In the genomic region with DNA sequence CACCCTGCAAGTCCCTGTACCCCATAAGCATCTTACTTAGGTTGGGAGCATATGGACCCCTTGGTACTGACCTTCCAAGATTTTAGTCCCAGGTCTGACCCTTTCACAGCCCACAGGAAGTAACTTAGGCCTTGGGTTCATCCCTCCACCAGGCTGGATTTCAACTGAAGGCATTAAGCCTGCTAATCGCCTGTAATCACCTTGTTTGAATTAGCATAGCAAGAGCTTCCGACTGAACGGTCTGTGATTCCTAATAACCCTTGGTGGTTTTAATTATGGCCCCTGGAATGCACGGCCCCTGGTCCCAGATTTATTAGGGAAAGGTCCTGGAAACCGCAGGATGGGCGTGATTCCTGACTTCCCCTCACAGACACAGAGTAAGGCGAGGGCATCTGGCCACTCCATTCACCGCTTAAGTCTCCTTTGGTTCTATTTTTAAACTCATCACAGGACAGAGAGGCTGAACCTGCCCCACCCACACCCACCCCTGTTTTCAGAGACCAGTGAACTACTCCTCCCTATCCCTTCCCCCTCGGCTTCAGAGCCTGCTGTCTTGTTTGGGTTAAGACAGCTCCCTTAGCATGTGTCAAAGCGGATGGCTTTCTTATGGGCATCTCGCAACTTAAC, we compare ENCODE assay signal across 22 mouse cellular contexts. TPM values are rescaled to one million over a fixed set of nuclear protein-coding genes. Genes with fewer than 3 reads are reported as not detected.
DNase-seq lines count a peak whose midpoint lies in the region; ATAC-seq and TF ChIP-seq lines count a peak whose summit lies in the region.
"Had no signal": no experiment of that assay in that cellular context is flagged by ENCODE, and none has a peak within 500 bp of the region (broad histone marks: within the 10 kb centered on the region; RNA-seq: fewer than 3 reads in every experiment).

No protein-coding gene starts in this region.

- no peaks in the 10 kb centered on the region for H3K36me3 ChIP-seq in heart, embryonic 10.5 days
- no peaks in the 10 kb centered on the region for H3K36me3 ChIP-seq in heart, adult 2 months (ENCODE audit: control insufficient read depth, insufficient read depth, low read length)
- no peaks in the 10 kb centered on the region for H3K36me3 ChIP-seq in kidney, embryonic 16.5 days (ENCODE audit: insufficient read depth, low read length)
- H3K36me3 ChIP-seq in kidney, adult 2 months (ENCODE audit: control insufficient read depth, insufficient read depth, low read length), result no peaks in the 10 kb centered on the region
- H3K36me3 ChIP-seq in embryonic facial prominence, embryonic 11.5 days (replicated peaks; ENCODE audit: control insufficient read depth, insufficient read depth, low read depth, low read length), result no peaks in the 10 kb centered on the region
- no peaks in the 10 kb centered on the region for H3K36me3 ChIP-seq in neural tube, embryonic 15.5 days
- H3K36me3 ChIP-seq: hindbrain, embryonic 10.5 days; neural tube, embryonic 12.5 days had no signal

- no peak overlapping the region for H3K4me3 ChIP-seq in heart, embryonic 10.5 days
- H3K4me3 ChIP-seq in heart, adult 2 months, result no peak overlapping the region
- H3K4me3 ChIP-seq in kidney, embryonic 16.5 days (ENCODE audit: low read length), result no peak overlapping the region
- no peak overlapping the region for H3K4me3 ChIP-seq in kidney, adult 2 months (ENCODE audit: insufficient read depth, low read depth, low read length)
- no peak overlapping the region for H3K4me3 ChIP-seq in embryonic facial prominence, embryonic 11.5 days (ENCODE audit: low read depth, low read length)
- no peak overlapping the region for H3K4me3 ChIP-seq in neural tube, embryonic 15.5 days (replicated peaks)
- H3K4me3 ChIP-seq: hindbrain, embryonic 10.5 days; megakaryocyte, embryonic 14.5 days; neural tube, embryonic 12.5 days had no signal

- TF ChIP-seq EP300 in heart, adult 2 months (IDR thresholded peaks at IDR 0.05; ENCODE audit: insufficient read depth, low read depth, low read length), result no peak

- no peaks in the 10 kb centered on the region for H3K79me2 ChIP-seq in heart, adult 2 months (replicated peaks; ENCODE audit: control insufficient read depth, insufficient read depth, low read length)

- no peaks in the 10 kb centered on the region for H3K9me3 ChIP-seq in heart, embryonic 10.5 days
- no peaks in the 10 kb centered on the region for H3K9me3 ChIP-seq in kidney, embryonic 16.5 days (ENCODE audit: low read length)
- H3K9me3 ChIP-seq in embryonic facial prominence, embryonic 11.5 days (replicated peaks; ENCODE audit: control insufficient read depth, low read length), result no peaks in the 10 kb centered on the region
- no peaks in the 10 kb centered on the region for H3K9me3 ChIP-seq in neural tube, embryonic 15.5 days (replicated peaks)
- H3K9me3 ChIP-seq: hindbrain, embryonic 10.5 days; megakaryocyte, embryonic 14.5 days; neural tube, embryonic 12.5 days had no signal

- TF ChIP-seq POLR2A in heart, adult 2 months (IDR thresholded peaks at IDR 0.05; ENCODE audit: insufficient read depth, low read depth, low read length), result no peak
- TF ChIP-seq POLR2A in kidney, adult 2 months (IDR thresholded peaks at IDR 0.05; ENCODE audit: low read depth, low read length), result no peak

- WGBS in heart, embryonic 10.5 days, result 39% methylated on average over 11 of the region's 11 CpGs
- WGBS in heart, adult 2 months, result 40% methylated on average over 11 of the region's 11 CpGs
- WGBS in kidney, embryonic 16.5 days, result 11% methylated on average over 11 of the region's 11 CpGs
- 27% methylated on average over 11 of the region's 11 CpGs for WGBS in kidney, adult 2 months
- 21% methylated on average over 11 of the region's 11 CpGs for WGBS in embryonic facial prominence, embryonic 11.5 days
- 32% methylated on average over 11 of the region's 11 CpGs for WGBS in neural tube, embryonic 15.5 days

- H3K4me1 ChIP-seq in heart, embryonic 10.5 days, result peaks cover 24% of the 10 kb centered on the region
- no peaks in the 10 kb centered on the region for H3K4me1 ChIP-seq in heart, adult 2 months (ENCODE audit: control insufficient read depth, insufficient read depth, low read length)
- peaks cover 12% of the 10 kb centered on the region for H3K4me1 ChIP-seq in kidney, embryonic 16.5 days (ENCODE audit: insufficient read depth, low read length)
- no peaks in the 10 kb centered on the region for H3K4me1 ChIP-seq in kidney, adult 2 months (ENCODE audit: control insufficient read depth, insufficient read depth, low read length)
- H3K4me1 ChIP-seq in embryonic facial prominence, embryonic 11.5 days (ENCODE audit: control insufficient read depth, insufficient read depth, low read length), result peaks cover 5% of the 10 kb centered on the region
- H3K4me1 ChIP-seq in neural tube, embryonic 15.5 days, result 0 out of 2 replicates have a peak, but pooled peaks cover 3% of the 10 kb centered on the region
- H3K4me1 ChIP-seq: megakaryocyte, embryonic 14.5 days had no signal

- peak overlapping the region; percentile 52 for H3K27ac ChIP-seq in heart, embryonic 10.5 days
- H3K27ac ChIP-seq in heart, adult 2 months, result no peak overlapping the region
- H3K27ac ChIP-seq in kidney, embryonic 16.5 days (ENCODE audit: low read length), result no peak overlapping the region
- H3K27ac ChIP-seq in kidney, adult 2 months (ENCODE audit: insufficient read depth, low read depth, low read length), result no peak overlapping the region
- H3K27ac ChIP-seq in embryonic facial prominence, embryonic 11.5 days (replicated peaks; ENCODE audit: low read depth, low read length), result no peak overlapping the region
- H3K27ac ChIP-seq in neural tube, embryonic 15.5 days (replicated peaks), result no peak overlapping the region
- H3K27ac ChIP-seq: hindbrain, embryonic 10.5 days; neural tube, embryonic 12.5 days had no signal

- no peak for DNase-seq in heart, embryonic 10.5 days (ENCODE audit: low spot score)
- DNase-seq in heart, adult 2 months, result no peak
- no peak for DNase-seq in kidney, adult 2 months
- peak; percentile 52 for DNase-seq in embryonic facial prominence, embryonic 11.5 days (ENCODE audit: low spot score)
- DNase-seq in retina, embryonic 14.5 days (ENCODE audit: low spot score), result peak; percentile 46
- DNase-seq in left cerebral cortex, adult 11 months (ENCODE audit: low spot score), result no peak
- DNase-seq: cerebellum, adult 8-10 months; kidney, postnatal 10 days; lung, postnatal 14 days had no signal

- no peak for TF ChIP-seq CTCF in heart, adult 2 months (IDR thresholded peaks at IDR 0.05)
- no peak for TF ChIP-seq CTCF in kidney, adult 2 months (conservative IDR thresholded peaks at IDR 0.05; ENCODE audit: insufficient read depth, insufficient read length, low read depth, low read length)

- peaks cover 23% of the 10 kb centered on the region for H3K27me3 ChIP-seq in heart, embryonic 10.5 days (ENCODE audit: insufficient read depth, poor library complexity, severe bottlenecking)
- no peaks in the 10 kb centered on the region for H3K27me3 ChIP-seq in heart, adult 2 months (ENCODE audit: control insufficient read depth, insufficient read depth, low read length)
- peaks cover 28% of the 10 kb centered on the region for H3K27me3 ChIP-seq in kidney, embryonic 16.5 days (ENCODE audit: insufficient read depth, low read length)
- no peaks in the 10 kb centered on the region for H3K27me3 ChIP-seq in kidney, adult 2 months (replicated peaks; ENCODE audit: control insufficient read depth, insufficient read depth, low read length)
- no peaks in the 10 kb centered on the region for H3K27me3 ChIP-seq in embryonic facial prominence, embryonic 11.5 days (ENCODE audit: control insufficient read depth, insufficient read depth, low read length)
- H3K27me3 ChIP-seq in neural tube, embryonic 15.5 days (replicated peaks), result no peaks in the 10 kb centered on the region
- H3K27me3 ChIP-seq: neural tube, embryonic 12.5 days had no signal

- intact Hi-C loops in heart, adult 2 months (cut with DNase I), result no loop called here

- ATAC-seq in kidney, embryonic 16.5 days (ENCODE audit: low FRiP score, low TSS enrichment), result peak; percentile 32; the same call in 1 of the 2 replicates
- ATAC-seq in embryonic facial prominence, embryonic 11.5 days (replicated peaks; ENCODE audit: insufficient number of reproducible peaks, low FRiP score, low TSS enrichment, low read depth), result no peak
- no peak for ATAC-seq in neural tube, embryonic 15.5 days (ENCODE audit: low FRiP score)
- ATAC-seq: inflammation-experienced regulatory T-cells, adult 6 months; Patski had no signal

- H3K4me2 ChIP-seq in kidney, embryonic 16.5 days (replicated peaks; ENCODE audit: low read depth, low read length), result no peak overlapping the region
- no peak overlapping the region for H3K4me2 ChIP-seq in embryonic facial prominence, embryonic 11.5 days (ENCODE audit: low read depth, low read length)
- no peak overlapping the region for H3K4me2 ChIP-seq in neural tube, embryonic 15.5 days
- H3K4me2 ChIP-seq: neural tube, embryonic 12.5 days had no signal

- no peak overlapping the region for H3K9ac ChIP-seq in heart, adult 2 months (ENCODE audit: low read depth, low read length)
- no peak overlapping the region for H3K9ac ChIP-seq in kidney, embryonic 16.5 days (replicated peaks; ENCODE audit: low read length)
- no peak overlapping the region for H3K9ac ChIP-seq in embryonic facial prominence, embryonic 11.5 days (replicated peaks; ENCODE audit: low read length)
- H3K9ac ChIP-seq in neural tube, embryonic 15.5 days (replicated peaks), result no peak overlapping the region
- H3K9ac ChIP-seq: neural tube, embryonic 12.5 days had no signal

RNA-seq across cellular contexts. Expression of gene Gm10803, which starts 31.9 kb away (rescaled TPM):
- not detected in 2 replicates for polyA plus RNA-seq in heart, embryonic 10.5 days (2016; fragmentation: Nextera tagmentation; extraction: Ambion mirVana)
- total RNA-seq in heart, adult 2 months (2021), result not detected
- polyA plus RNA-seq in heart, adult 2 months (2012; rRNA removed), result not detected in 2 replicates
- polyA plus RNA-seq in kidney, embryonic 16.5 days (2015; fragmentation: Nextera tagmentation; extraction: Ambion mirVana), result not detected in 2 replicates
- not detected in 2 replicates for polyA plus RNA-seq in kidney, adult 2 months (2012; rRNA removed)
- polyA plus RNA-seq in embryonic facial prominence, embryonic 11.5 days (2014; fragmentation: Nextera tagmentation; extraction: Ambion mirVana), result not detected in 2 replicates
- polyA plus RNA-seq in neural tube, embryonic 15.5 days (2015; fragmentation: Nextera tagmentation; extraction: Ambion mirVana), result not detected in 2 replicates
- total RNA-seq: adrenal gland, postnatal 36 days; gastrocnemius, adult 8-10 months; heart, adult 8-10 months; monocyte, adult 5-6 weeks had no signal
- polyA plus RNA-seq: cortical plate, adult 2 months; hindbrain, embryonic 10.5 days; inflammation-experienced regulatory T-cells, adult 6 months; liver, embryonic 16.5 days; neural tube, embryonic 12.5 days; Patski had no signal

RNA-seq across cellular contexts. Expression of gene Alx4, which starts 49.9 kb away (rescaled TPM):
- polyA plus RNA-seq in heart, embryonic 10.5 days (2016; fragmentation: Nextera tagmentation; extraction: Ambion mirVana), result 0.83 and 3.6 TPM in 2 replicates
- total RNA-seq in heart, adult 2 months (2021), result under 1 TPM; 0.31 to 0.34 TPM
- polyA plus RNA-seq in heart, adult 2 months (2012; rRNA removed), result 0.15 and 0.29 TPM in 2 replicates
- 0.17 and 0.21 TPM in 2 replicates for polyA plus RNA-seq in kidney, embryonic 16.5 days (2015; fragmentation: Nextera tagmentation; extraction: Ambion mirVana)
- 0.13 and 0.14 TPM in 2 replicates for polyA plus RNA-seq in kidney, adult 2 months (2012; rRNA removed)
- polyA plus RNA-seq in embryonic facial prominence, embryonic 11.5 days (2014; fragmentation: Nextera tagmentation; extraction: Ambion mirVana), result 16.7 and 17.3 TPM in 2 replicates
- 0.09 and 0.13 TPM in 2 replicates for polyA plus RNA-seq in neural tube, embryonic 15.5 days (2015; fragmentation: Nextera tagmentation; extraction: Ambion mirVana)
- total RNA-seq: monocyte, adult 5-6 weeks had no signal
- polyA plus RNA-seq: Patski had no signal

Comparison
In these comparisons a context has a peak if more than half of its experiments do, and no peak if none do; other contexts are left out.
1. DNase-seq: peak in embryonic facial prominence, embryonic 11.5 days (single experiment) and retina, embryonic 14.5 days (single experiment); none in heart, embryonic 10.5 days (single experiment), heart, adult 2 months (0 of 2), kidney, adult 2 months (single experiment) and left cerebral cortex, adult 11 months (single experiment).